Mouse (Mus musculus): ENCODE results near the gene Psmb10. TPM values are rescaled to one million over a fixed set of nuclear protein-coding genes. Genes with fewer than 3 reads are reported as not detected.

The Psmb10 gene
- total RNA-seq, 2 experiments from 2014 or later: 76.8 to 84.8 TPM

Small RNA genes within 50 kb of the gene (microRNA-seq; reads per million reads assigned to microRNA genes)
- gene Mir7074: not detected

Other genes with a start within 250 kb of the Psmb10 start
- gene Acd, start 237.3 kb downstream of the Psmb10 start, total RNA-seq (2021): 10 to 100 TPM; 32.2 to 36.0 TPM
- gene Pard6a, start 237.3 kb downstream of the Psmb10 start, total RNA-seq (2021): 10 to 100 TPM; 10.8 TPM
- gene 4933405L10Rik, start 230.8 kb downstream of the Psmb10 start, total RNA-seq (2021): not detected
- 10 to 100 TPM in 1 of 2 experiments, 1 to 10 TPM in 1; 9.8 to 11.7 TPM for gene Enkd1, start 230.2 kb downstream of the Psmb10 start, total RNA-seq (2021)
- gene Gfod2, start 179.8 kb downstream of the Psmb10 start, total RNA-seq (2021): 10 to 100 TPM in 1 of 2 experiments, 1 to 10 TPM in 1; 8.3 to 11.6 TPM
- gene Ranbp10, start 111.1 kb downstream of the Psmb10 start, total RNA-seq (2021): 10 to 100 TPM; 36.5 to 37.6 TPM
- not detected for gene Tsnaxip1, start 110.7 kb downstream of the Psmb10 start, total RNA-seq (2021)
- gene Cenpt, start 85.2 kb downstream of the Psmb10 start, total RNA-seq (2021): 10 to 100 TPM; 15.9 to 21.7 TPM
- 10 to 100 TPM; 40.0 to 42.2 TPM for gene Thap11, start 83.3 kb downstream of the Psmb10 start, total RNA-seq (2021)
- 10 to 100 TPM; 53.1 to 57.4 TPM for gene Nutf2, start 77.9 kb downstream of the Psmb10 start, total RNA-seq (2021)
- gene Edc4, start 57.6 kb downstream of the Psmb10 start, total RNA-seq (2021): 10 to 100 TPM; 50.3 to 51.3 TPM
- under 1 TPM in 1 of 2 experiments, not detected in 1; 0.90 TPM for gene Nrn1l, start 44.9 kb downstream of the Psmb10 start, total RNA-seq (2021)
- gene Pskh1, start 38.0 kb downstream of the Psmb10 start, total RNA-seq (2021): 10 to 100 TPM; 44.3 to 48.7 TPM
- gene Ctrl, start 4.6 kb downstream of the Psmb10 start, total RNA-seq (2021): 10 to 100 TPM in 1 of 2 experiments, not detected in 1; 98.9 TPM
- gene Lcat, start 4.9 kb upstream of the Psmb10 start, total RNA-seq (2021): 10 to 100 TPM in 1 of 2 experiments, 1 to 10 TPM in 1; 2.1 to 33.5 TPM
- 10 to 100 TPM; 30.9 to 40.2 TPM for gene Slc12a4, start 27.7 kb upstream of the Psmb10 start, total RNA-seq (2021)
- gene Dpep3, start 41.0 kb upstream of the Psmb10 start, total RNA-seq (2021): not detected
- 10 to 100 TPM; 15.0 to 15.3 TPM for gene Dus2, start 52.9 kb upstream of the Psmb10 start, total RNA-seq (2021)
- not detected for gene Dpep2nb, start 67.5 kb upstream of the Psmb10 start, total RNA-seq (2021)
- 10 to 100 TPM; 15.4 to 16.2 TPM for gene Ddx28, start 73.4 kb upstream of the Psmb10 start, total RNA-seq (2021)
- gene Nfatc3, start 120.4 kb upstream of the Psmb10 start, total RNA-seq (2021): 10 to 100 TPM; 52.0 to 52.7 TPM
- 1 to 10 TPM; 7.2 to 8.8 TPM for gene Esrp2, start 198.5 kb upstream of the Psmb10 start, total RNA-seq (2021)
- 10 to 100 TPM; 17.3 to 17.6 TPM for gene Pla2g15, start 212.0 kb upstream of the Psmb10 start, total RNA-seq (2021)
- 10 to 100 TPM; 21.0 to 25.3 TPM for gene Slc7a6, start 230.4 kb upstream of the Psmb10 start, total RNA-seq (2021)